Mouse (Mus musculus): ENCODE measurements around the gene Rtn3.
"Not testable (repeated sequence)": the region's sequence is repeated elsewhere in the genome, so short reads cannot be mapped to it uniquely, and the experiment has no call there.

Rtn3 gene

GRCm38 (mm10) chr19:7424131-7424530, 59.0 kb downstream of the Rtn3 start:
- in situ Hi-C loops (cut with MboI, MseI), result loop anchor here (5.0 kb wide), 1 partner anchor 357 kb away; no protein-coding TSS in a partner anchor

- in situ Hi-C loops (cut with MboI, MseI), result loop anchor here (5.0 kb wide), 1 partner anchor 356 kb away; no protein-coding TSS in a partner anchor
Observed at GRCm38 (mm10) chr19:7423656-7424030, 59.4 kb downstream of the Rtn3 start.

- in situ Hi-C loops (cut with MboI, MseI), result loop anchor here (5.0 kb wide), 1 partner anchor 356 kb away; no protein-coding TSS in a partner anchor
Observed at GRCm38 (mm10) chr19:7423028-7423655, 59.9 kb downstream of the Rtn3 start.

DNA sequence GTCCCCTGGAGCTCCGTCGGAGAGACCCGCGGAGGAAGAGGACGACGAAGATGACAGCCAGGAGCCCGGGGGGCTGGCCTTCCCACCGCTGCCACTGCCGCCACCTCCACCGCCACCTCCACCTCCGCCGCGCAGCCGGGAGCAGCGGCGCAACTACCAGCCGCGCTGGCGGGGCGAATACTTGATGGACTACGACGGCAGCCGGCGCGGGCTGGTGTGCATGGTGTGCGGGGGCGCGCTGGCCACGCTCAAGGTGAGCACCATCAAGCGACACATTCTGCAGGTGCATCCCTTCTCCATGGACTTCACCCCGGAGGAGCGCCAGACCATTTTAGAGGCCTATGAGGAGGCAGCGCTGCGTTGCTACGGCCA, 60.4 kb downstream of the Rtn3 start:
- in situ Hi-C loops (cut with MboI, MseI), result loop anchor here (5.0 kb wide), 1 partner anchor 355 kb away; no protein-coding TSS in a partner anchor

DNA sequence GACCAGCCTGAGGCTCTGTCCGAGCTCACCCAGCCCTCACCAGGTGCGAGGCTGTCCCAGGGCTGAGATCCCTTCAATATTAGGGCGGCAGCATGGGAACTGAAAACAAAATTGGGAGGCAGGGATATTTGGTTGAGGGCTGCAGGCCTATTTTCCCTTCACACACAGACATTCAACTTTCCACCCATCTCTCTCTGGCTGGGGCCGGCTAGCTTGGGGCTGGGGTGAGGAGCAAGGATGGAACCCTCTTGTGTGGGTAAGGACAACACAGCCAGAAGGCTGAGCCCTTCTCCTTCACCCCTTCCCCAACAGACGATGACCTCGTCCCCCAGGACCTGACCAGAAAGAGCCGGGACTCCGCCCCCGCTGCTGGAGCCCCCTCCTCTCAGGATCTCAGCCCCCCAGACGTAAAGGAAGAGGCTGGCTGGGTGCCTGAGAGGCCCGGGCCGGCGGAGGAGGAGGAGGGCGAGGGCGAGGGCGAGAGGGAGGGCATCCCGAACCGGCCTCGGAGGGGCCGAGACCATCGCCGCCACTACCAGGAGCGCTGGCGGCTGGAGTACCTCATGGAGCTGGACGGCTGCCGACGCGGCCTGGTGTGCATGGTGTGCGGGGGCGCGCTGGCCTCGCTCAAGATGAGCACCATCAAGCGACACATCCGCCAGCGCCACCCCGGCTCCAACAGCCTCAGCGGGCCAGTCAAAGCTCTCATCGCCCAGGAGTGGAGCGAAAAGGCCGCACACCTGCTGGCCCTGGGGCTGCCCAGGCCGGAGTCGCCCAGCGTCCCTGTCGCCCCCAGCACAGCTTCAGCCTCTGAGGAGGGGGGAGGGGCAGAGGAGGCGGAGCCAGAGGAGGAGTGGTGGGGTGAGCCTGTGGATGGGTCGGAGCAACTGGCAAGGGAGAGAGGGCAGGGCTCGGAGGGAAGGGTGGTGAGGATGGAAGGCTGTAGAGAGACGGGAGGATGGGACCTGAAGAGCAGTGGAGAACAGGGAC, 61.2 kb downstream of the Rtn3 start:
- in situ Hi-C loops (cut with MboI, MseI), result loop anchor here (5.0 kb wide), 1 partner anchor 355 kb away; no protein-coding TSS in a partner anchor

- in situ Hi-C loops (cut with MboI, MseI), result loop anchor here (5.0 kb wide), 1 partner anchor 354 kb away; no protein-coding TSS in a partner anchor
Observed at GRCm38 (mm10) chr19:7420841-7421601, 62.1 kb downstream of the Rtn3 start.

DNA sequence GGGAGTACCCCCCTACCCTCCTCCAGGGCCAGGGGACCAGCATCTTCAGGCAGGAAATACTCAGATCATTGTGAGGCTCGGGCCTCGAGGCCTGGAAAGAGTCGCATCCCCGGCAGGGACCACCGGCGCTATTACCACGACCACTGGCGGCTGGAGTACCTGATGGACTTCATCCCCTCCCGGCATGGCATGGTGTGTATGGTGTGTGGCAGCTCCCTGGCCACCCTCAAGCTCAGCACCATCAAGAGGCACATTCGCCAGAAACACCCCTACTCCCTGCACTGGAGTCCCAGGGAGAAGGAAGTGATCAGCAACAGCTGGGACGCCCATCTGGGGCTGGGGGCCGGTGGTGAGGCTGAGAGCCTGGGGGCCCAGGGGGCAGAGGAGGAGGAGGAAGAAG, 63.0 kb downstream of the Rtn3 start:
- in situ Hi-C loops (cut with MboI, MseI), result loop anchor here (5.0 kb wide), 1 partner anchor 353 kb away; no protein-coding TSS in a partner anchor

GRCm38 (mm10) chr19:7419134-7419533, 63.9 kb downstream of the Rtn3 start:
- in situ Hi-C loops (cut with MboI, MseI), result no loop called here

DNA sequence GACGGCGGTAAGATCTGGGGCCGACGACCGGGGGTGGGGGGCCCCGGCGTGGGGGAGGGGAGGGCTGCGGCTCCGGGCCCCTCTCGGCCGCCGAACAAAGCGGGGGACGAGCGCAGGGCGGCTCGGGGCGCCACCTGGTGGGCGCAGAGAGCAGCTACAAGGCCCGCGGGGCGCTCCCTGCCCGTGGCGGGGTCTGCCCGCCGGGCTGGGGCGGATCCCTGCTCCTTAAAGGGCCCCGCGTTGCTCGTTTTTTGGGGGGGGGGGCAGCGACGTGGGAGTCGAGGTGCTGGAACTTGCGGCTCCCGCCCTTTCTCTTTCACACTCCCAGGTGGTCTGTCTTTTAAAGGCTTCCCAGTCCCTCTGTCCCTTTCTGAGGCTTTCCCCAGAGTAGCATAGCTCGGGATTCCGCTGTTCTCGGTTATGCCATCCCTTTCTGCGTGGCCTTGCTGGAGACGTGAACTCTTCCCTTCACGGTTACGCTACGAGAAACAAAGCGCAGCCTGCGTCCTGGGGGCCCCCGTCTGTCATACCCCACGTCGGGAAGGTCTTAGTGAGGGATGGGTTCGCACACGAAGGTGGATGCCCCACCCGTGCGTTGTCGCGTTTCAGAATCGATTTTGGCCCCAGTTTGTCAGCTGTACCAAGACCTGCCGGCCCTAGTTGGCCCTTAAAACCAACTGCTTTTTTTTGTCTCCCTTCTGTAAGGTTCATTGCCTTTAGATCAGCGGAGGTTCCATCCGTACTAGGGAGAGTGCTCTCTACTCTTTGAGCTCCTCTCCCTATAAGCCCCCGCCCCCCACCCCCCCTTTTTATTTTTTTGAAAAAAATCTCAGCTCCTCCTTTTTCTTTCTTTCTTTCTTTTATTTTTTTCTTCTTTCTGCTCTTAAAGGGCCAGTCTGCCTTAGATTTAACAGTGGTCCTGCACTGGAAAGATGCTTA, 64.9 kb downstream of the Rtn3 start:
- in situ Hi-C loops (cut with MboI, MseI), result no loop called here

GRCm38 (mm10) chr19:7416834-7417735, 66.0 kb downstream of the Rtn3 start, which contains the start of gene 2700081O15Rik:
TSS of gene 2700081O15Rik (plus strand) at chr19:7417625.
- in situ Hi-C loops (cut with MboI, MseI), result no loop called here

- in situ Hi-C loops (cut with MboI, MseI), result no loop called here
Observed at GRCm38 (mm10) chr19:7415916-7416833, 66.9 kb downstream of the Rtn3 start.

GRCm38 (mm10) chr19:7412361-7412760, 70.7 kb downstream of the Rtn3 start:
- in situ Hi-C loops (cut with MboI, MseI), result no loop called here

- in situ Hi-C loops (cut with MboI, MseI), result no loop called here
Observed at GRCm38 (mm10) chr19:7404623-7405229, 78.4 kb downstream of the Rtn3 start.

- in situ Hi-C loops (cut with MboI, MseI), result no loop called here
Observed at GRCm38 (mm10) chr19:7400635-7401034, 82.4 kb downstream of the Rtn3 start.

DNA sequence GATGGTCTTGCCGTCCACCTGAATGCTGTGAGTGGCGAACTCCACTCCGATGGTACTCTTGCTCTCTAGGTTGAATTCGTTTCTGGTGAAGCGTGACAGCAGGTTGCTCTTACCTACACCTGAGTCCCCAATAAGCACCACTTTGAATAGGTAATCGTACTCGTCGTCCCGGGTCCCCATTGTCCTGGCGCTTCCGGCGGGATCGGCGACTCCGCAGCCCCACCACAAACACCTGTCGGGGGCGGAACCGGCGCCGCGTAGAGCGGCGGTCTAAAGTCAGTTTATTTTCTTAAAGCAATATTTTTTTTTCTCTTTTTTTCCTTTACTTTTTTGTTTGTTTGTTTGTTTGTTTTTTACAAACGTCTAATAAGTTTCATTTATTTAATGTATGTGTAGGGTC, 84.2 kb downstream of the Rtn3 start:
- in situ Hi-C loops (cut with MboI, MseI), result not testable (repeated sequence)

- in situ Hi-C loops (cut with MboI, MseI), result not testable (repeated sequence)
Observed at GRCm38 (mm10) chr19:7396867-7397826, 85.9 kb downstream of the Rtn3 start.

- in situ Hi-C loops (cut with MboI, MseI), result no loop called here
Observed at GRCm38 (mm10) chr19:7388488-7388887, 94.6 kb downstream of the Rtn3 start.
